Mouse (Mus musculus): ENCODE measurements around the gene Gins1. TPM values are rescaled to one million over a fixed set of nuclear protein-coding genes. Genes with fewer than 3 reads are reported as not detected.

Gene Gins1
- 1 to 10 TPM; 3.5 to 3.6 TPM for total RNA-seq (2023)

GRCm38 (mm10) chr2:150904936-150905450 is at the start of gene Gins1:
Gene Gins1, plus strand, starts transcription at chr2:150905400.

GRCm38 (mm10) chr2:150904272-150904935 is 796 bp upstream of the Gins1 start, which contains the start of gene Abhd12:
Gene Abhd12, minus strand, starts transcription at chr2:150904741.

Other genes with a start within 250 kb of the Gins1 start
- 10 to 100 TPM; 44.1 to 47.4 TPM for gene Acss1, start 236.9 kb upstream of the Gins1 start, total RNA-seq (2023)
- gene Vsx1, start 216.0 kb upstream of the Gins1 start, total RNA-seq (2023), result not detected
- gene Entpd6, start 156.4 kb upstream of the Gins1 start, total RNA-seq (2023), result 10 to 100 TPM; 29.4 to 37.2 TPM
- gene Pygb, start 118.7 kb upstream of the Gins1 start, total RNA-seq (2023), result 10 to 100 TPM; 67.3 to 82.5 TPM
- gene Abhd12, start 659 bp upstream of the Gins1 start, total RNA-seq (2023), result 10 to 100 TPM; 36.3 to 37.8 TPM
- gene Ninl, start 134.0 kb downstream of the Gins1 start, total RNA-seq (2023), result under 1 TPM; 0.23 to 0.86 TPM
- gene Nanp, start 134.0 kb downstream of the Gins1 start, total RNA-seq (2023), result 1 to 10 TPM; 9.3 to 9.9 TPM
- not detected for gene Gm14151, start 186.9 kb downstream of the Gins1 start, total RNA-seq (2023)
- not detected for gene Gm14147, start 192.8 kb downstream of the Gins1 start, total RNA-seq (2023)